Mouse (Mus musculus) liver, embryonic 14.5 days (tissue): ENCODE data around the gene Hormad2. TPM values are rescaled to one million over a fixed set of nuclear protein-coding genes. Genes with fewer than 3 reads are reported as not detected.

Experiments
- ATAC-seq: fragments of 200-750 bp; cut with Nextera tagmentation; 2 replicates; pipeline ENCODE4 v1.8.0; 2017; ENCODE audit warnings: moderate number of reproducible peaks, mild to moderate bottlenecking, moderate library complexity; ENCODE audit not compliant: insufficient read depth
- DNase-seq, 3 experiments: peaks; one replicate each; pipeline ENCODE4 v3.0.0-alpha.2; 2012 to 2013; ENCODE audit warnings: low read depth in 3 of 3, low spot score in 3 of 3
- H3K27ac ChIP-seq: fragments of 300-500 bp; sonication (generic); 2 replicates; pipeline ENCODE4 v1.5.1; 2014; ENCODE audit warnings: moderate library complexity, mild to moderate bottlenecking, control low read depth, inconsistent platforms
- H3K27me3 ChIP-seq: fragments of 300-500 bp; sonication (generic); 2 replicates; pipeline ENCODE4 v1.6.1; 2014; ENCODE audit warnings: mild to moderate bottlenecking, low read length, moderate library complexity; ENCODE audit not compliant: control insufficient read depth, insufficient read depth
- H3K36me3 ChIP-seq: fragments of 300-500 bp; sonication (generic); replicated peaks from 2 replicates; pipeline ENCODE4 v1.6.1; 2014; ENCODE audit warnings: low read depth; ENCODE audit not compliant: control insufficient read depth, insufficient read depth
- H3K4me1 ChIP-seq, 2 experiments: fragments of 200-500 bp in 1 of 2; fragments of 300-500 bp in 1 of 2; sonication (generic) in 1 of 2; replicated peaks; 2 replicates each; pipeline ENCODE4 v1.6.1; 2012 to 2014; ENCODE audit warnings: antibody characterized with exemption in 1 of 2, inconsistent platforms in 1 of 2, low read length in 1 of 2; ENCODE audit not compliant: control insufficient read depth in 2 of 2, insufficient read depth in 2 of 2
- H3K4me2 ChIP-seq: fragments of 300-500 bp; sonication (generic); 2 replicates; pipeline ENCODE4 v1.6.1; 2014; ENCODE audit warnings: low read depth, mild to moderate bottlenecking, control low read depth, moderate library complexity
- H3K4me3 ChIP-seq, 2 experiments: fragments of 200-500 bp in 1 of 2; fragments of 300-500 bp in 1 of 2; sonication (generic) in 1 of 2; 2 replicates each; pipeline ENCODE4 v1.5.1; 2012 to 2014; ENCODE audit warnings: low read depth in 2 of 2, low read length in 2 of 2, mild to moderate bottlenecking in 2 of 2, control low read depth in 1 of 2, inconsistent platforms in 1 of 2, moderate library complexity in 1 of 2; ENCODE audit not compliant: insufficient read depth in 1 of 2
- H3K9ac ChIP-seq: fragments of 300-500 bp; sonication (generic); replicated peaks from 2 replicates; pipeline ENCODE4 v1.6.1; 2014; ENCODE audit warnings: mild to moderate bottlenecking, control low read depth, moderate library complexity
- H3K9me3 ChIP-seq: fragments of 300-500 bp; sonication (generic); 2 replicates; pipeline ENCODE4 v1.6.1; 2016; ENCODE audit warnings: low read length, mixed read lengths; ENCODE audit not compliant: control insufficient read depth
- CTCF ChIP-seq: IDR thresholded peaks from 2 replicates; pipeline ENCODE4 v1.5.1; 2016; ENCODE audit warnings: antibody characterized with exemption, low read depth, control low read depth
- EP300 ChIP-seq: IDR thresholded peaks from 2 replicates; pipeline ENCODE4 v1.6.1; 2016; ENCODE audit warnings: antibody characterized with exemption, low read depth
- WGBS: fragments of 180-500 bp; shearing (Covaris S2); extraction: QIAGEN DNeasy Blood & Tissue Kit; methylation state at CpG from one replicate; pipeline ENCODE4 v1.1.7; 2014; ENCODE audit not compliant: insufficient replicate concordance; 5-methylcytosine and 5-hydroxymethylcytosine counted together
- polyA plus RNA-seq, 2 experiments: library from polyadenylated mRNA; depleted of rRNA in 1 of 2; stranded (reverse) in 1 of 2; unstranded in 1 of 2; fragments of >200 nt; fragmentation: Nextera tagmentation in 1 of 2; extraction: Ambion mirVana in 1 of 2; gene quantifications; 2 replicates each; pipeline versions ENCODE4 v1.2.1 to v1.2.3; 2012 to 2014

Hormad2 gene
- polyA plus RNA-seq, 2 experiments, result 0.32 to 0.33 TPM

DNA sequence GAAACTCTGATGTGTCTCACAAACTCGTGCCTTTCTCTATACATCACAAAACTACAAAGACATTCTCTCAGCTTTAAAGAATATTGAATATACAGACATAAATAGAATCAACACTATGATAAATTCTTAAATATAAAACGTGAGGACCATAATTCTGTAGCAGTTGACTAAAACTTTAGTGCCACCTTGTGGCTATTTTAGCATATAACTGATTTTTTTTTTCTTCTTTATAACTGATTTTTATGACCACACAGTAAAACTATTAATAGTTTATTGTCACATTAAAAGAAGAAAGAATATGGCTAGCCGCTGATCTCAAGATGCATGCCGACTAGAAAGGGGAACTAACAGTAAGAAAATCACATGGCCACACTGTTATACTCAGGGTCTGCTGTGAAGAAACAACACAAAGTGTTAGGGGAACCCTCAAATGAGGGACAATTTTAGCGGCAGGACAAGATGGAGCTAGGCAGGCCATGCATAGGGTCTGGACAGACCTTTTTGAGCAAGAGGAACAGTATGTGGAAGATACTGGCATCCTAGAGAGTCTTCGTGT lies 18.9 kb downstream of the Hormad2 start:
- peaks cover 0 to 6% of the 10 kb centered on the region in 2 experiments; a peak in 2 of 4 replicates for H3K4me1 ChIP-seq
- no peak overlapping the region for H3K4me3 ChIP-seq
- H3K9me3 ChIP-seq, result no peaks in the 10 kb centered on the region
- no peaks in the 10 kb centered on the region for H3K27me3 ChIP-seq
- H3K36me3 ChIP-seq, result no peaks in the 10 kb centered on the region
- no peak overlapping the region for H3K9ac ChIP-seq
- no peak overlapping the region for H3K4me2 ChIP-seq
- ATAC-seq (no peak), DNase-seq (peak in 1 of 3 experiments; percentile 16)
- TF ChIP-seq EP300, result no peak
- no peak; the same call in 1 of the 2 replicates for TF ChIP-seq CTCF
- WGBS, result 16% methylated on average over 6 of the region's 6 CpGs
- H3K27ac ChIP-seq, result no peak overlapping the region

DNA sequence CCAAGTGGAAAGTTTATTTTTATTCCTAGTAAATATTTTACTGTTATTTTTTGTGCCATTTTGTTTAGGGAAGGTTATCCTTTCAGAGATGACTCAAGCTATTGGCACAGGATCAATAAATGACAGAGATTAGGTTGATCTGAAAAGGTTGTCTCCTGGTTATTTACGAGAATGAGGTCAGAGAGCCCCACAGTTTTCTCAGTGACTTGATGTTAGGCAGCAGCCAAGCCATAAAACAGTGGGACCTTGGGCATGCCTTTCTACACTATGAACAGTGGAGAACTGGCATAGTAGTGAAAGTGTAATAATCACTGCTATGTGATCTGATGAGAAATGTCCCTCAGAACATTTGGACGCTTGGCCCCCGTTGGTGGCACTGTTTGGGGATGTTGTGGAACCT lies 22.9 kb downstream of the Hormad2 start:
- Histone ChIP-seq H3K27ac (no peak overlapping the region), H3K36me3 (no peaks in the 10 kb centered on the region), H3K4me3 (no peak overlapping the region), H3K4me2 (no peak overlapping the region), H3K9me3 (no peaks in the 10 kb centered on the region), H3K9ac (no peak overlapping the region), H3K4me1 (peaks cover 0 to 2% of the 10 kb centered on the region in 2 experiments; a peak in 1 of 4 replicates), H3K27me3 (no peaks in the 10 kb centered on the region)
- ATAC-seq, result no peak
- 43% methylated on average over 3 of the region's 3 CpGs for WGBS
- TF ChIP-seq CTCF (no peak), EP300 (no peak)
- no peak for DNase-seq

DNA sequence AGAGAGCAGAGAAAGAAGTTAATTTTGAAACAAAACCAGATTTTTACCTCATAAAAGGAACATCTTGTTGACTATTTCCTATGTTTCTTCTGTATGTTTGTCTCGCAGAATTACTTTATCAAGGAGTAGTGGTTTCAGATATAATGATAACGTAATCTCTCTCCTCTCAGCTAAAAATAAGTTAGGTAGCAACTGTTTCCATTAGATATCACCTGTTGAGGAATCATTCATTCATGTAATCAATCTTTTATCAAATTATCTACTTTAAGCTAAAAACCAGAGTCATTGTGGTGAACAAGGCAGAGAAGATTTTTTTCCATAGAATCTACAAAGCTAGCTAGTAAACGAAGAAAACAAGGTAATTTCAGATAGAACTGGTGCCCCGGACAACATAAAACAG lies 28.6 kb downstream of the Hormad2 start:
- Histone ChIP-seq H3K9ac (no peak overlapping the region), H3K36me3 (no peaks in the 10 kb centered on the region), H3K27ac (no peak overlapping the region), H3K4me1 (no peaks in the 10 kb centered on the region), H3K9me3 (no peaks in the 10 kb centered on the region), H3K27me3 (no peaks in the 10 kb centered on the region), H3K4me2 (no peak overlapping the region), H3K4me3 (no peak overlapping the region)
- DNase-seq (no peak), ATAC-seq (no peak)
- TF ChIP-seq EP300, result no peak
- no peak for TF ChIP-seq CTCF
- WGBS, result 52% methylated on average over 4 of the region's 4 CpGs

DNA sequence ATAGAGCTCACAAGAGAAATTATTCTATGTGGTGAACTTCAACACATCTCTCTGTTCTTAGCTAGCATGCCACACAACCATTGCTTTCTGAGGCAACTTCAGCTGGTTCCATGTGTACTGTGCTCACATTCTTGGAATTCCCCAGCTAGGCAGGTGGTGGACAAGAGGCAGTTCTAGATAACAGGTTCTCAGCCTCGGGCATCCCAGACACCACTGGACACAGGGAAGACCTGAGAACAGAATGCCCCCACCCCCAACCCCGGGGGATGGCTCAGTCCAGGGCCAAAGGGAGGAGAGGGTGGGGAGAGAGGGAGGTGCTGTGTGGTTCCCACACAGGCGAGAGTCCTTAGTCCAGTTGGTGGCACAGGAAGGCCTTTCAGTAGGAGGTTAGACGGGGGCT lies 36.6 kb downstream of the Hormad2 start:
- Histone ChIP-seq H3K9me3 (no peaks in the 10 kb centered on the region), H3K27ac (no peak overlapping the region), H3K36me3 (no peaks in the 10 kb centered on the region), H3K27me3 (no peaks in the 10 kb centered on the region), H3K4me2 (no peak overlapping the region), H3K9ac (no peak overlapping the region), H3K4me3 (no peak overlapping the region), H3K4me1 (no peaks in the 10 kb centered on the region)
- no peak for TF ChIP-seq EP300
- no peak for TF ChIP-seq CTCF
- WGBS, result 35% methylated on average over 4 of the region's 4 CpGs
- ATAC-seq, result no peak
- no peak for DNase-seq

DNA sequence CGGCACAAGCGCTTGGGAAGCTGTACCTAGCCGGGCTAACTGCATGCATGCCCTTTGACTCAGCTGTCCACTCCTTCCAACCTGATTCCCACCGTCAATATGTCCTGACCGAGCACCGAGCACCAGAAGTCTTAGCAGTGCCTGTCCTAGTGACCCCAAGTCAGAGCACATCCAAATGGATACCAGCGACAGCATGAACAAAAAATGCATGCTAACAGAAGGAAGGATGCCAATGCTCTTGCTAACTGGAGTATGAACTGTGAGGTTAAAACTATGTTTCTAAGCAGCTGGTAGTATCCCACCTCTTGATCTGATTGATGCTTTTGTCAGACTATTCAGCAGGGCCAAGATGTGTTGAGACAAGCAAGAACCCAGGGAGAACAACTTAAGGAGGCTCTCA lies 37.5 kb downstream of the Hormad2 start:
- H3K27ac ChIP-seq, result no peak overlapping the region
- no peaks in the 10 kb centered on the region for H3K4me1 ChIP-seq
- no peak overlapping the region for H3K4me2 ChIP-seq
- TF ChIP-seq CTCF, result no peak
- TF ChIP-seq EP300, result no peak
- H3K9me3 ChIP-seq, result no peaks in the 10 kb centered on the region
- H3K4me3 ChIP-seq, result no peak overlapping the region
- H3K36me3 ChIP-seq, result no peaks in the 10 kb centered on the region
- ATAC-seq (no peak), DNase-seq (no peak)
- 65% methylated on average over 7 of the region's 7 CpGs for whole genome bisulfite sequencing
- H3K9ac ChIP-seq, result no peak overlapping the region
- no peaks in the 10 kb centered on the region for H3K27me3 ChIP-seq
